Mouse (Mus musculus) heart, adult 8-10 months (tissue): Measurements from ENCODE around the gene Mdk. TPM values are rescaled to one million over a fixed set of nuclear protein-coding genes. Genes with fewer than 3 reads are reported as not detected.

ENCODE experiments used
- DNase-seq: peaks from one replicate; pipeline ENCODE4 v3.0.0; 2022; ENCODE audit warnings: low spot score
- microRNA-seq: library from miRNA; unstranded; fragments of <30 nt; microRNA quantifications from one replicate; pipeline ENCODE4 v1.2.0, GENCODE M21; 2022
- total RNA-seq, 4 experiments: library from RNA; stranded (reverse); gene quantifications; 2 replicates each; pipeline ENCODE4 v1.2.4; 2022

The Mdk gene
- total RNA-seq, 4 experiments from 2014 or later = 1.5 to 4.3 (median 3.4) TPM

DNA sequence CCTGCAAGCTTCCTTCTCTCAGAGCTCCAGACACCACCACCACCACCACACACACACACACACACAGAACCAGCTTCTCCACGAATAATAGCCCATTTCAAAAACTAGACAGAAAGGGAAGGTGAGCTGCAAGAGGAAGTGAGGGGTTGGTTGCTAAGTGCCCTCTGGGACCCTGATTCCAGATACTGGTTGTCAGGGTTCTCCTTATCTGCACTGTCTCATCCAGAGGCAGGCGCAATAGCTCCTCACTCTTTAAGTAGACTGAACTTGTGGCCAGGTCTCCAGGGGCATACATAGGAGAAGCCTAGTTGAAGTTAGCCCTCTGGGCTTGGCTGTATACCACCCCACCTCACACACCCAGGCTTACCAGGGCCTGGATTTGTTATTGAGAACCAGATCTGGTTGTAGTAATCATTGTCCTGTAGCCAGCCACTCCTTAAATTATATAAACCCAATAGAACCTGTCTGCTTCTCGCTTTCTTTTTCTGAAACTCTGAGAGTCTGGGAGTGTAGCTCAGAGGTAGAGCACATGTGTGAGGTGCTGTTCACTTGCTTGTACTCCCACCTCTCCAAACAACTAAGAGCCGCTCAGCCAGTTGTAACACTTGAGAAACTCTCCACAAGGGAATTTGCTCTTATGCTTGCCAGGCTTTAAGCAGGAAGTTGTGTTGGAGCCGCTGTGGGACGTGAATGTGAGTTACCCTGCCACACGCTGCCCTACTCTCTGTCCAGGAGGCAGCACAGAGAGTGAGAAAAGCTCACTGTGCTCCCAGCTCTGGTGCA, 18.6 kb downstream of the Mdk start:
- no peak for DNase-seq

DNA sequence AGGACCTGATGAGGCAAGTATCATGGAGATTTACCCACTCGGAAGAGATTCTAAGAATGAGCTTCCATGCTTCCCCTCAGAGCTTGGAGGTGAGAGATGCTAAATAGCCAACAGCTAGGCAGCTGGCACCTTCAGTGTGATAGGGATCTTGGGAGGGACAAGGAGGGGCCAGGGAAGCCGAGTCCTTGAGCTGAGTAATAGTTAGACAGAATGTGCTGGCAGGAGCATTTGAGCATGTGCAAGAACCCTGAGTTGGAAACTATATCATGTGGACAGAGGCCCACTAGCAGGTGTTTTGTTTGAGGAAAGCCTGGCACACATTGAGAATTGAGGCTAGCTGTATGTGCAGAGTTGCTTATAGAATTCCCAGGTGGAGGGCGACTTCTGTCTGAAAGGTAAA, 19.5 kb downstream of the Mdk start:
- DNase-seq = no peak

DNA sequence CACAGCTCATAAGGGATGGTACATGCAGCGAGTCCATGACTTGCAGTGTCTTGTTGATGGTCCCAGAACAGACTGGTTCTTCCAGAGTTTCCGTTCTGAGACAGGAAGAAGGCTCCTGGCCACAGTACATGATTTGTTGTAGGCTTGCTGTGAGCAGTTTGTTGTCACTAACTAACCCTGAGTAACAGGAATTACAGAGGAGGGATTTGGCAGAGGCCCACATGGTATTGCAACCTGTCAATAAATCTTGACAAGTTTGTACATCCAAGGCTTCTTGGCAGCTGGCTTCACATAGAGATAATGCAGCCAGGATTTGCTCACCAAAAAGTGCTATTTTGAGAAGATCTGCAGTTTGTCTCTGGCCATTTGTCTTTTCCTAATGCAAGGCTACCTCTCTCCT, 26.0 kb downstream of the Mdk start:
- no peak for DNase-seq

DNA sequence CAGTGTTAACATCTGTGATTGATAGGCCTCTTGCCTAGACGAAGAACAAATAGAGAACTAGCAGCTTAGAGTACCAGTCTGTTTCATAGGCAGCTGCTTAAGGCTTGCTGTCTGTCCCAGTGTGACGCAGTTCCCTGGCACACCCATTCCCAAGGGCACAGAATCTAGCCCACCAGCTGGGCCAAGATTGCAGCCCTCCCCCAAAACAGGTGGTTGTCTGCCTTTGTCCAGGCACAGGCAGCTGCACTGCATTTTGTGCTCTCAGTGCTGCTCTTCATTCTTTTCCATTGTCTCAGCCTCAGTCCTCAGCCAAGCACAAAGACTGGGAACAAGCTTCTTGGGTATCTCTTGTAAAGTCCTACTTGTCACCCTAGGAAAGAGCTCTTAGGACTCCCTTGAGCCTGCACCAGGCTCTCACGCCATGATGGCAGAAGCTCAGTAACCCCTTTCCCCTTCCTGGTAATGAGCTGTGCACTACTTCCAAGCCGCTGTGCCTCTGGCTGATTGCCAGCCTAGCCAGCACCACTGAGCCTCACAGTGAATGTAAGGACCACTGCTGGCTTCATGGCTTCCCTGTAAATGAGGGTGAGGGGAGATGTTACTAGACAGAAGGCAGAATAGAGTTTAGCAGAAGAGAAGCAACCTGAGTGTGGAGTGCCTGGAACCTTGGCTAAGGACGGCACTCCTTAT, 27.3 kb downstream of the Mdk start:
- DNase-seq = no peak

GRCm38 (mm10) chr2:91903171-91903925, 28.7 kb downstream of the Mdk start:
- DNase-seq = no peak

DNA sequence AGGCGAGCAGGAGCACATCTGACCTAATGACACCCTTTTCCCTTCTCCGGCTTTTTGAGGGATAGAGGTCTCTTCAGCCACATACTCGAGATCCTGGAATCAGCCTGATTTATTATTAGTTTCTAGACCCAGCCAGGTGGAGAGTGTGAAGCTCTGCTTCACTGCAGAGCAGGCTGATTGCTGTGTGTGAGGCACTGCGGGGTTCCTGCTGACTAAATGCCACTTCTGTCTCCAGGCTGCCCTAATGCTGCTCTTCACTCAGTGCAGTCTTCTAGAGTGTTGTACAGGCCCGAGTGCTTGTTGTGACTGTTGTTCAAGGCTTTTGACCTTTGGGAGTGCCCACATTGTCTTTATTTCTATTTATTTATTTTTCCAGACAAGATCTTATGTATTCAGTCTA, 29.8 kb downstream of the Mdk start:
- no peak for DNase-seq

- no peak for DNase-seq
Observed at GRCm38 (mm10) chr2:91900431-91900830, 31.7 kb downstream of the Mdk start.

DNA sequence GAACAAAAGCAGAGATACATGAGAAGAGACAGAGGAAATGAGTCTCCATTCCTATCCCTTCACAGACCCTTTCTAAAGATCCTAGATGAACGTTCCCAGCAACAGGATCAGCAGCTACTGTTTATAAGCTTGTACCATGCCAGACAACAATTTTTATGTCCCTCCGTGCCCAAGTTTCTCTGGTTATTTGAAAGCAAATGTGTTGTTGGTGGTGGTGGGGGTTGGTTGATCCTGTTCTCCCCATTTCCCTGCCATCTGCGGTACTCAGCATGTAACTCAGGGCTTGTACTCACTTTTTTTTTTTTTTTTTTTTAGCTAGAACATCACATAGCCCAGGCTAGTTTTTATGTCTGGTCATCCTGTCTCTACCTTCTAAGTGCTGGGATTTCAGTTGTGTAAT, 33.0 kb downstream of the Mdk start:
- DNase-seq = no peak

DNA sequence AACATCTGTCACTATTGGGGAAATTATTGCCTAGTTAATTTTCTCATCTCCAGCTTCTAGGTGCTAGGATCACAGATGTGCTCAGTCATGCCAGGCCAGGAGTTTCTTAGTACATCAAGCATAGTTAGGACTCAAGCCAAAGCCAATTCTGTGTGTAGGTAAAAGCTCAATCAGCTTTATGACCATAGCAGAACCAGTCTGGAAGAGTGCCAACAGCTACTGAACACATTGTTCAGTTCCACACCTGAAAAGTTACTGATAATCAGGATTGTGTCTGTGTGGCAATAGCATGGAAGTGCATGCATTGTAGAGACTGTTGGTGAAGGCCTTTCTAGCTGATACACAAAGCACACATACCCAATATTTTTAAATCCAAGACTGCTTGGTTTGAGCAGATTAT, 34.1 kb downstream of the Mdk start:
- DNase-seq = no peak

GRCm38 (mm10) chr2:91895401-91895800, 36.7 kb downstream of the Mdk start:
- DNase-seq = no peak

DNA sequence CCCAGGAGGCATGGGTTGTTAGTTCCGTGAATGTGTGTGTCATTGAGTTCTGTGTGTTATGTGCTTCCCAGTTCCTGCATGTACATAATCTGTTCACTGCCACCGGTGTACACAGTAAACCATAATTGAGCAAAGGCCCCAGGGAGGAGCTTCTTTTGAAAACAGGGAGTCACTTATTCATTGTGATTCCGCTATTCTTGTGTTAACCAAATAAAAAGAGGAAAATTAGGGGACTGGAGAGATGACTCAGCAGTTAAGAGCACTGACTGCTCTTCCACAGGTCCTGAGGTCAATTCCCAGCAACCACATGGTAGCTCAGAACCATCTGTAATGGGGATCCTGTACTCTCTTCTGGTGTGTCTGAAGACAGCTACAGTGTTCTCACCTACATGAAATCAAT, 37.4 kb downstream of the Mdk start:
- no peak for DNase-seq

- DNase-seq = no peak
Observed at GRCm38 (mm10) chr2:91884616-91885015, 47.5 kb downstream of the Mdk start.

DNA sequence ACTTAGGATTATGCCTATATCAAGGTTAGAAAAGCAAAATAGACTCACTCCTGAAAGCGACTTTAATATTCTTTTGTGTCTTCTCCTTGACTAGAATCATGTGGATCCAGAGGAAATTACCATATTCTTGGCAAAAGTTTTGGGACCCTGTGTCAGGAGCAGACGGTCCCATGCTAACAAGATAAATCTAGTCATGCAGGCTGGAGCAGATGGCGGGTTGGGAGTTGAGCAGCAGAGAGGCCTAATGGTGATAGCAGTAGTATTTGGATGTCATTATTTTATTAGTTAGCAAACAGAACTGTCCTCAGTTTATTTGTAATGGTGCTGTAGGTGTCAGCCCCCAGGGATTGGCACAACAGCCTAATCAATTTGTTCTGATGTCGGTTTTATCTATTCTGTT, 48.1 kb downstream of the Mdk start:
- DNase-seq = no peak

Small RNA genes within 50 kb of the gene (microRNA-seq; reads per million reads assigned to microRNA genes)
- gene Mir6999 = not detected

Other genes with a start within 250 kb of the Mdk start
- gene Atg13, start 221.7 kb downstream of the Mdk start, total RNA-seq = 10 to 100 TPM; 50.7 to 59.6 (median 55.4) TPM
- 1 to 10 TPM; 5.8 to 8.5 (median 6.5) TPM for gene Harbi1, start 221.4 kb downstream of the Mdk start, total RNA-seq
- 10 to 100 TPM; 16.2 to 18.1 (median 16.6) TPM for gene Ambra1, start 202.2 kb downstream of the Mdk start, total RNA-seq
- gene Chrm4, start 5.0 kb downstream of the Mdk start, total RNA-seq = not detected
- gene Gm9821, start 13.4 kb upstream of the Mdk start, total RNA-seq = not detected
- gene Dgkz, start 43.6 kb upstream of the Mdk start, total RNA-seq = 10 to 100 TPM; 31.4 to 49.0 (median 42.7) TPM
- gene Creb3l1, start 92.2 kb upstream of the Mdk start, total RNA-seq = 1 to 10 TPM; 2.5 to 4.0 (median 3.1) TPM
- gene Phf21a, start 160.8 kb upstream of the Mdk start, total RNA-seq = 10 to 100 TPM; 24.3 to 30.5 (median 28.2) TPM